Mouse (Mus musculus) embryonic stem cell, embryonic (primary cell): Measurements from ENCODE around the gene Stap2.

Experiments
- CTCF ChIA-PET, 4 experiments: fragments of 300-600 bp in 2 of 4; fragments of 350-600 bp in 2 of 4; sonication (Branson Sonifier 250); formaldehyde crosslinking; loops; one replicate each; lab custom pipeline; 2022; ENCODE audit warnings: inconsistent platforms in 2 of 4; lab: Charles Lee
- POLR2A ChIA-PET, 4 experiments: fragments of 300-600 bp in 2 of 4; fragments of 350-600 bp in 2 of 4; sonication (Branson Sonifier 250); formaldehyde crosslinking; loops; one replicate each; lab custom pipeline; 2022; ENCODE audit warnings: antibody characterized with exemption in 4 of 4, inconsistent platforms in 1 of 4; lab: Charles Lee

The Stap2 gene

GRCm38 (mm10) chr17:55953751-55954150 is 51.6 kb downstream of the Stap2 start:
- CTCF ChIA-PET: interaction anchor here in 2 of 4 experiments (0.6 to 1.0 kb wide), 4 partner anchors 23 to 246 kb away, joined by 3 to 4 read pairs (median 4); partner anchors contain the start of gene Sh3gl1 (in 1 of the 2)
- POLR2A ChIA-PET: interaction anchor here in 3 of 4 experiments (0.7 to 4.3 kb wide), 18 partner anchors 8 to 351 kb away, joined by 3 to 19 read pairs (median 4); partner anchors contain the start of genes Hdgfl2 (in 2 of the 3), Chaf1a (in 1 of the 3) and Sh3gl1 (in 1 of the 3)

- ChIA-PET CTCF (interaction anchor here (0.6 to 2.2 kb wide), 8 partner anchors 19 to 324 kb away, joined by 3 to 8 read pairs (median 4); partner anchors contain the start of gene Sh3gl1 (in 1 of the 4)), POLR2A (interaction anchor here in 3 of 4 experiments (0.6 to 4.3 kb wide), 27 partner anchors 9 to 768 kb away, joined by 3 to 19 read pairs (median 4); partner anchors contain the start of genes Hdgfl2 (in 2 of the 3), Dpp9 (in 1 of the 3), Fsd1 (in 1 of the 3) and Sh3gl1 (in 1 of the 3))
Measured at GRCm38 (mm10) chr17:55952447-55953027, 52.8 kb downstream of the Stap2 start, which contains the start of gene Ebi3. Gene Ebi3, plus strand, starts transcription at chr17:55952640.

GRCm38 (mm10) chr17:55952041-55952440 is 53.3 kb downstream of the Stap2 start:
- ChIA-PET CTCF (interaction anchor here (0.6 to 2.2 kb wide), 9 partner anchors 19 to 325 kb away, joined by 3 to 8 read pairs (median 4); partner anchors contain the start of gene Sh3gl1 (in 1 of the 4)), POLR2A (interaction anchor here in 3 of 4 experiments (0.6 to 4.3 kb wide), 23 partner anchors 9 to 768 kb away, joined by 3 to 19 read pairs (median 4); partner anchors contain the start of genes Hdgfl2 (in 2 of the 3), Dpp9 (in 1 of the 3), Sh3gl1 (in 1 of the 3) and Zfp119a (in 1 of the 3))

- POLR2A ChIA-PET: interaction anchor here (1.0 to 4.3 kb wide), 9 partner anchors 8 to 128 kb away, joined by 3 to 19 read pairs (median 4); partner anchors contain the start of genes Yju2 (in 4 of the 4), Hdgfl2 (in 1 of the 4) and Sh3gl1 (in 1 of the 4)
- CTCF ChIA-PET: interaction anchor here in 2 of 4 experiments (1.1 to 2.2 kb wide), 3 partner anchors 8 to 248 kb away, joined by 3 to 7 read pairs (median 3); partner anchors contain the start of gene Yju2 (in 1 of the 2)
Measured at GRCm38 (mm10) chr17:55950601-55951000, 54.8 kb downstream of the Stap2 start.

- ChIA-PET CTCF (interaction anchor here in 2 of 4 experiments (0.7 to 1.4 kb wide), 3 partner anchors 10 to 247 kb away, joined by 3 to 6 read pairs (median 3); partner anchors contain the start of gene Yju2 (in 1 of the 2)), POLR2A (interaction anchor here in 3 of 4 experiments (0.6 to 2.4 kb wide), 7 partner anchors 9 to 275 kb away, joined by 3 to 11 read pairs (median 4); partner anchors contain the start of genes Yju2 (in 3 of the 3), Chaf1a (in 1 of the 3) and Sh3gl1 (in 1 of the 3))
Measured at GRCm38 (mm10) chr17:55949400-55949799, 56.0 kb downstream of the Stap2 start, which contains the start of gene Zfp119b. Gene Zfp119b, minus strand, starts transcription at chr17:55949500.

- POLR2A ChIA-PET: interaction anchor here in 2 of 4 experiments (0.9 to 2.3 kb wide), 4 partner anchors 10 to 91 kb away, joined by 3 to 6 read pairs (median 5); partner anchors contain the start of genes Yju2 (in 2 of the 2), Chaf1a (in 1 of the 2) and Sh3gl1 (in 1 of the 2)
- CTCF ChIA-PET: interaction anchor here in 1 of 4 experiments (0.7 kb wide), 1 partner anchor 70 kb away, joined by 6 read pairs; no protein-coding TSS in a partner anchor
Measured at GRCm38 (mm10) chr17:55948647-55949046, 56.7 kb downstream of the Stap2 start.
